Mouse (Mus musculus) testis, adult 2 months (tissue): ENCODE results near the gene Pdcd4.

Experiments
- CTCF ChIP-seq: fragments of 200-500 bp; IDR thresholded peaks from 2 replicates; pipeline ENCODE4 v1.5.1; 2012; ENCODE audit warnings: low read depth, mild to moderate bottlenecking, inconsistent platforms, low read length, moderate library complexity; ENCODE audit not compliant: control insufficient read depth, insufficient read depth, insufficient replicate concordance
- POLR2A ChIP-seq: fragments of 200-500 bp; IDR thresholded peaks from 2 replicates; pipeline ENCODE4 v1.6.1; 2012; ENCODE audit warnings: low read depth, mild to moderate bottlenecking, inconsistent platforms, low read length, moderate library complexity; ENCODE audit not compliant: control insufficient read depth

DNA sequence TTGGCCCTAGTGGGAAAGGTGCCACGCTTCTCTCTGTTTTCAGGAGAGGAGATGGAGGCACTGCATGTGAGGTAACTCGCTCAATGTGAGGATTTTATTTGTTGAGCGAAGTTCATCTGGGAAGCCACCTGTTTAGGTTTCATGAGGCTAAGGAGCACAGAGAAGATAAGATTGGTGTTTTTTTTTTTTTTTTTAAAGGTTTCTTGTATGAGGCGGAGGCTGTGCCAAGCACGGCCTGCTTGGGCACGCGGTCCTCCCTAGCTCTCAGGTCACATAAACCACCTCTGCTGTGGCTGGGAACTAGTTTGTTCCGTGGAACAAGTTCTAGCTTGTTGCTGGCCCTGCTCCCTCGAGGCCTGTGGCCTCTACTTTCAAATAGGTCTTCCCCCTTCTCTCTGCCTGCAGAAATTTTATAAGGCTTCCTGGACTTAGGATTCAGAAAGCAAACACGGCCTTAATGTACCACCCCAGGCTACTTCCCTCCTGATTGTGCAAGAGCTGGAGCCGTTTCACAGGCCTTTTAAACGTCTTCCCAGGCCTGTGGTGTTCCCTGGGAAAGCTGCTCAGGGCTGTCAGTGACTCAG is 2.6 kb downstream of the Pdcd4 start:
- TF ChIP-seq CTCF (no peak), POLR2A (no peak)
